Mouse (Mus musculus) right cerebral cortex, postnatal 36 days (tissue): ENCODE results near the gene Homer2.

Experiments used
- DNase-seq, 2 experiments: peaks; one replicate each; pipeline ENCODE4 v3.0.0; 2022; ENCODE audit warnings: low spot score in 2 of 2, mixed read lengths in 1 of 2

Gene Homer2

GRCm38 (mm10) chr7:81561211-81561610, 146.1 kb downstream of the Homer2 start:
- no peak for DNase-seq

- DNase-seq, result no peak
Measured at GRCm38 (mm10) chr7:81560101-81561049, 147.0 kb downstream of the Homer2 start.

- no peak for DNase-seq
Measured at GRCm38 (mm10) chr7:81559231-81559980, 147.9 kb downstream of the Homer2 start.

- no peak for DNase-seq
Measured at GRCm38 (mm10) chr7:81557985-81558360, 149.4 kb downstream of the Homer2 start.

- no peak for DNase-seq
Measured at GRCm38 (mm10) chr7:81557252-81557984, 149.9 kb downstream of the Homer2 start.

- no peak for DNase-seq
Measured at GRCm38 (mm10) chr7:81556839-81557238, 150.5 kb downstream of the Homer2 start.

GRCm38 (mm10) chr7:81554369-81554768, 153.0 kb downstream of the Homer2 start:
- DNase-seq, result no peak

- DNase-seq, result no peak
Measured at GRCm38 (mm10) chr7:81553589-81553988, 153.7 kb downstream of the Homer2 start.
